In the genomic region with DNA sequence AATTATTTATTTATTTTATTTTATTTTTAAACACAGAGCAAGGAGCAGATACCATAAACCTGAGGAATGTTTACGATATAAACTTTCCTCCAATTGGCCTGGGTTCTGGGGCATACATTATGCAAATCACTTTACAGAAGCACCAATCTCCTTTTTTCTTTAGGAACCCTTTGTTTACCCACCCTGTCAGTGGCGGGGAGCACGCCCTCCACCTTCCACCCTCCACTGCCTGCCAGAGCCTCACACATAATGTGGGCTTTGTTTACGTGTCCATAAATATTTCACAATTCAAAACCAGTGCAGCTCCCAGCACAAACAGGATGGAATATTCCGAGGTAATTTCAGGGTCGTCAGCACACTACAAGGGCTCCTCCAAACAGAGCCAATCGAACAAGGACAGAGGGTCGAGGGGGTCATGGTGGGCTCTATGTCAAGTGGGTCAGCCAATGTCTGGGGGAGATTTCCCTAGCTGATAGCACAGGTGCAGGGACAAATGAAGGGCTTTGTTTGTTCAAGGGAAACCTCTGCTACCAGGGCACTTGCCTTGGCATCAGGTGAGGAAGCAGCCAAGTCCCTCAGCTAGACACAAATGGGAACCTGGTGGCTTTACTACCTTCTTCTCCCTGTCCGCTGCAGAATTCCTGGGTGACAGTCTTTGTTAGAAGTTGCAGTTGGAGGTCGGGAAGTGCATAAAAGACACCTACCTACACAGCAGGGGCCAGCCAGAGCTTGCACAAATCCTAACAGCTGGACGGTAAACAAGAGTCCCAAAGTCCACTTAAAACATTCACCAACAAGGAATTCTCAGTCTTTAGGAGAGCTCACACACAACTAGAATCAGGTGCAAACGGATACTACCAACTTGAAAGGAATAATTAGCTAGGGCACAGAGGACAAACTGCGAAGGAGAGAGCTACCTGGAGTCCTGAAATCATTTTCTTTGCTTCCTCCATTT, we compare ENCODE assay signal across 10 mouse cellular contexts. TPM values are rescaled to one million over a fixed set of nuclear protein-coding genes. Genes with fewer than 3 reads are reported as not detected.
DNase-seq lines count a peak whose midpoint lies in the region; ATAC-seq and TF ChIP-seq lines count a peak whose summit lies in the region.
"Had no signal": no experiment of that assay in that cellular context is flagged by ENCODE, and none has a peak within 500 bp of the region (broad histone marks: within the 10 kb centered on the region; RNA-seq: fewer than 3 reads in every experiment).

No protein-coding gene starts in this region.

- no peak overlapping the region for H3K9ac ChIP-seq in lung, embryonic 14.5 days
- H3K9ac ChIP-seq in forebrain, embryonic 14.5 days (ENCODE audit: low read length): 0 out of 2 replicates have a peak overlapping the region, but pooled peaks have one; percentile 13
- H3K9ac ChIP-seq in stomach, embryonic 14.5 days (replicated peaks; ENCODE audit: low read depth, low read length): 0 out of 2 replicates have a peak overlapping the region, but pooled peaks have one; percentile 1
- H3K9ac ChIP-seq: embryonic facial prominence, embryonic 15.5 days; heart, embryonic 12.5 days had no signal

- no peak for TF ChIP-seq CTCF in lung, embryonic 14.5 days (IDR thresholded peaks at IDR 0.05; ENCODE audit: low read depth)

- no peak for DNase-seq in lung, embryonic 14.5 days
- no peak for DNase-seq in lung, postnatal 4 days
- DNase-seq in forebrain, embryonic 14.5 days (ENCODE audit: low spot score): peak; percentile 20
- peak; percentile 17 to 47 for DNase-seq in kidney, postnatal 4 days
- no peak for DNase-seq in ovary, adult 18-20 months (ENCODE audit: low spot score)
- no peak for DNase-seq in thymus, postnatal 0 days (ENCODE audit: low spot score)
- DNase-seq in gastrocnemius, postnatal 25 days: no peak

- peak; percentile 41; the same call in 1 of the 2 replicates for ATAC-seq in lung, embryonic 14.5 days (ENCODE audit: insufficient read depth)
- peak; percentile 64; the same call in 1 of the 2 replicates for ATAC-seq in forebrain, embryonic 14.5 days
- ATAC-seq in stomach, embryonic 14.5 days (ENCODE audit: insufficient number of reproducible peaks, insufficient read depth, low FRiP score, low read depth): 0 out of 2 replicates have a peak, but pooled peaks have one; percentile 70

- H3K4me1 ChIP-seq in lung, embryonic 14.5 days (ENCODE audit: insufficient read depth): no peaks in the 10 kb centered on the region
- peaks cover 10% of the 10 kb centered on the region for H3K4me1 ChIP-seq in forebrain, embryonic 14.5 days (ENCODE audit: control insufficient read depth, insufficient read depth, low read length)
- H3K4me1 ChIP-seq in stomach, embryonic 14.5 days (ENCODE audit: control insufficient read depth, insufficient read depth, low read length): 0 out of 2 replicates have a peak, but pooled peaks cover 8% of the 10 kb centered on the region

- peaks cover 8% of the 10 kb centered on the region for H3K36me3 ChIP-seq in lung, embryonic 14.5 days (ENCODE audit: insufficient read depth)
- peaks cover 35% of the 10 kb centered on the region for H3K36me3 ChIP-seq in forebrain, embryonic 14.5 days (ENCODE audit: control insufficient read depth, insufficient read depth, low read length)
- no peaks in the 10 kb centered on the region; the same call in 1 of the 2 replicates for H3K36me3 ChIP-seq in stomach, embryonic 14.5 days (ENCODE audit: control insufficient read depth, insufficient read depth, low read length)

- H3K9me3 ChIP-seq in lung, embryonic 14.5 days (ENCODE audit: low read depth, low read length): no peaks in the 10 kb centered on the region
- no peaks in the 10 kb centered on the region for H3K9me3 ChIP-seq in forebrain, embryonic 14.5 days (replicated peaks; ENCODE audit: control insufficient read depth, low read length)
- H3K9me3 ChIP-seq in stomach, embryonic 14.5 days (ENCODE audit: control insufficient read depth, low read depth, low read length): no peaks in the 10 kb centered on the region
- H3K9me3 ChIP-seq: embryonic facial prominence, embryonic 15.5 days; heart, embryonic 12.5 days had no signal

- 32% methylated on average over 13 of the region's 13 CpGs for WGBS in lung, embryonic 14.5 days
- 13% methylated on average over 13 of the region's 13 CpGs for WGBS in forebrain, embryonic 14.5 days
- 27% methylated on average over 13 of the region's 13 CpGs for WGBS in stomach, embryonic 14.5 days

- no peaks in the 10 kb centered on the region for H3K27me3 ChIP-seq in lung, embryonic 14.5 days (ENCODE audit: insufficient read depth, low read length)
- no peaks in the 10 kb centered on the region for H3K27me3 ChIP-seq in forebrain, embryonic 14.5 days (replicated peaks; ENCODE audit: control insufficient read depth, insufficient read depth, low read length)
- no peaks in the 10 kb centered on the region for H3K27me3 ChIP-seq in stomach, embryonic 14.5 days (ENCODE audit: control insufficient read depth, insufficient read depth, low read length)
- H3K27me3 ChIP-seq: embryonic facial prominence, embryonic 15.5 days; heart, embryonic 12.5 days had no signal

- H3K4me2 ChIP-seq in lung, embryonic 14.5 days: peak overlapping the region; percentile 2; the same call in 1 of the 2 replicates
- H3K4me2 ChIP-seq in forebrain, embryonic 14.5 days (ENCODE audit: low read length): peak overlapping the region; percentile 26; the same call in 1 of the 2 replicates
- peak overlapping the region; percentile 36 for H3K4me2 ChIP-seq in stomach, embryonic 14.5 days (replicated peaks; ENCODE audit: low read depth, low read length)
- H3K4me2 ChIP-seq: embryonic facial prominence, embryonic 15.5 days had no signal

- no peak overlapping the region for H3K4me3 ChIP-seq in lung, embryonic 14.5 days (ENCODE audit: low read depth, low read length)
- no peak overlapping the region for H3K4me3 ChIP-seq in forebrain, embryonic 14.5 days (ENCODE audit: low read depth, low read length)
- H3K4me3 ChIP-seq in stomach, embryonic 14.5 days (ENCODE audit: low read depth, low read length): 0 out of 2 replicates have a peak overlapping the region, but pooled peaks have one; percentile 6
- H3K4me3 ChIP-seq: embryonic facial prominence, embryonic 15.5 days; heart, embryonic 12.5 days had no signal

- H3K27ac ChIP-seq in lung, embryonic 14.5 days (ENCODE audit: low read depth): no peak overlapping the region
- 0 out of 2 replicates have a peak overlapping the region, but pooled peaks have one; percentile 21 for H3K27ac ChIP-seq in forebrain, embryonic 14.5 days (ENCODE audit: low read depth, low read length)
- no peak overlapping the region for H3K27ac ChIP-seq in stomach, embryonic 14.5 days (ENCODE audit: low read length)
- H3K27ac ChIP-seq: embryonic facial prominence, embryonic 15.5 days had no signal

RNA-seq across cellular contexts. Expression of gene Dlat, which starts 33.3 kb away (rescaled TPM):
- polyA plus RNA-seq in lung, embryonic 14.5 days (2014; fragmentation: Nextera tagmentation; extraction: Ambion mirVana): 53.7 and 55.3 TPM in 2 replicates
- 50.9 and 55.0 TPM in 2 replicates for polyA plus RNA-seq in forebrain, embryonic 14.5 days (2014; fragmentation: Nextera tagmentation; extraction: Ambion mirVana)
- polyA plus RNA-seq in stomach, embryonic 14.5 days (2014; fragmentation: Nextera tagmentation; extraction: Ambion mirVana): 47.9 and 51.5 TPM in 2 replicates
- 37.4 and 42.7 TPM in 2 replicates for polyA plus RNA-seq in thymus, postnatal 0 days (2015; fragmentation: Nextera tagmentation; extraction: Ambion mirVana)
- 100 to 1,000 TPM; 228 to 279 TPM for total RNA-seq in gastrocnemius, postnatal 25 days (2021)

RNA-seq across cellular contexts. Expression of gene Dixdc1, which starts 46.4 kb away (rescaled TPM):
- polyA plus RNA-seq in lung, embryonic 14.5 days (2014; fragmentation: Nextera tagmentation; extraction: Ambion mirVana): 11.6 and 12.1 TPM in 2 replicates
- 21.6 and 27.1 TPM in 2 replicates for polyA plus RNA-seq in forebrain, embryonic 14.5 days (2014; fragmentation: Nextera tagmentation; extraction: Ambion mirVana)
- polyA plus RNA-seq in stomach, embryonic 14.5 days (2014; fragmentation: Nextera tagmentation; extraction: Ambion mirVana): 11.4 and 12.7 TPM in 2 replicates
- 0.91 and 1.0 TPM in 2 replicates for polyA plus RNA-seq in thymus, postnatal 0 days (2015; fragmentation: Nextera tagmentation; extraction: Ambion mirVana)
- total RNA-seq in gastrocnemius, postnatal 25 days (2021): 1 to 10 TPM; 2.4 to 4.0 TPM

RNA-seq across cellular contexts. Expression of gene 2310030G06Rik, which starts 53.4 kb away (rescaled TPM):
- polyA plus RNA-seq in lung, embryonic 14.5 days (2014; fragmentation: Nextera tagmentation; extraction: Ambion mirVana): 9.7 and 10.0 TPM in 2 replicates
- polyA plus RNA-seq in forebrain, embryonic 14.5 days (2014; fragmentation: Nextera tagmentation; extraction: Ambion mirVana): 1.0 and 1.1 TPM in 2 replicates
- 12.3 and 13.0 TPM in 2 replicates for polyA plus RNA-seq in stomach, embryonic 14.5 days (2014; fragmentation: Nextera tagmentation; extraction: Ambion mirVana)
- polyA plus RNA-seq in thymus, postnatal 0 days (2015; fragmentation: Nextera tagmentation; extraction: Ambion mirVana): 6.2 and 6.3 TPM in 2 replicates
- 1 to 10 TPM; 1.5 to 6.5 TPM for total RNA-seq in gastrocnemius, postnatal 25 days (2021)

RNA-seq across cellular contexts. Expression of gene Cryab, which starts 58.2 kb away (rescaled TPM):
- 41.1 and 64.3 TPM in 2 replicates for polyA plus RNA-seq in lung, embryonic 14.5 days (2014; fragmentation: Nextera tagmentation; extraction: Ambion mirVana)
- 9.7 and 12.6 TPM in 2 replicates for polyA plus RNA-seq in forebrain, embryonic 14.5 days (2014; fragmentation: Nextera tagmentation; extraction: Ambion mirVana)
- polyA plus RNA-seq in stomach, embryonic 14.5 days (2014; fragmentation: Nextera tagmentation; extraction: Ambion mirVana): 43.7 and 47.9 TPM in 2 replicates
- 17.2 and 17.5 TPM in 2 replicates for polyA plus RNA-seq in thymus, postnatal 0 days (2015; fragmentation: Nextera tagmentation; extraction: Ambion mirVana)
- total RNA-seq in gastrocnemius, postnatal 25 days (2021): 1,000 to 10,000 TPM; 1,104 to 3,330 TPM

RNA-seq across cellular contexts. Expression of gene Hspb2, which starts 59.3 kb away (rescaled TPM):
- polyA plus RNA-seq in lung, embryonic 14.5 days (2014; fragmentation: Nextera tagmentation; extraction: Ambion mirVana): 3.4 and 6.0 TPM in 2 replicates
- 0.70 TPM in 1 of 2 replicates, not detected in the other for polyA plus RNA-seq in forebrain, embryonic 14.5 days (2014; fragmentation: Nextera tagmentation; extraction: Ambion mirVana)
- 1.5 and 3.2 TPM in 2 replicates for polyA plus RNA-seq in stomach, embryonic 14.5 days (2014; fragmentation: Nextera tagmentation; extraction: Ambion mirVana)
- polyA plus RNA-seq in thymus, postnatal 0 days (2015; fragmentation: Nextera tagmentation; extraction: Ambion mirVana): 2.0 and 2.7 TPM in 2 replicates
- 100 to 1,000 TPM; 106 to 134 TPM for total RNA-seq in gastrocnemius, postnatal 25 days (2021)

Comparison
In these comparisons a context has a peak if more than half of its experiments do, and no peak if none do; other contexts are left out.
1. DNase-seq: peak in forebrain, embryonic 14.5 days (single experiment) and kidney, postnatal 4 days (2 of 2); none in lung, embryonic 14.5 days (single experiment), lung, postnatal 4 days (0 of 2), ovary, adult 18-20 months (single experiment), thymus, postnatal 0 days (single experiment) and gastrocnemius, postnatal 25 days (single experiment).
2. Peak in every context shown above with its lines, with median percentiles within 50 percentile points of each other: ATAC-seq and H3K4me2 ChIP-seq.